Mouse (Mus musculus) ES-Bruce4 (cell line): ENCODE measurements around the gene Gm2a.

Source experiments
- CTCF ChIP-seq: IDR thresholded peaks from one replicate; pipeline ENCODE4 v1.8.1; 2011; ENCODE audit warnings: low read depth, low read length
- EP300 ChIP-seq: IDR thresholded peaks from 2 replicates; pipeline ENCODE4 v1.6.1; 2011; ENCODE audit warnings: low read depth, low read length; ENCODE audit not compliant: insufficient read depth
- POLR2A ChIP-seq: IDR thresholded peaks from one replicate; pipeline ENCODE4 v1.8.1; 2011; ENCODE audit warnings: low read length; ENCODE audit not compliant: insufficient read depth

- TF ChIP-seq CTCF, result no peak
- TF ChIP-seq EP300, result no peak
- TF ChIP-seq POLR2A, result no peak
Observed at GRCm38 (mm10) chr11:55093096-55093495, 4.8 kb upstream of the Gm2a start.
